Mouse (Mus musculus): ENCODE measurements at regions not wholly inside any gene's neighbourhood (a gene's known extent, or its start where the extent isn't known, plus 50 kb on each side); places are given as distances from the start of the nearest gene placed in this dataset.

GRCm38 (mm10) chr16:50498909-50499308 lies 66.7 kb upstream of the Bbx start:
- TF ChIP-seq CTCF (IDR thresholded peaks at IDR 0.05) (no peak), EP300 (IDR thresholded peaks at IDR 0.05) (no peak)
